Mouse (Mus musculus): ENCODE measurements around the gene Prdx6. TPM values are rescaled to one million over a fixed set of nuclear protein-coding genes. Genes with fewer than 3 reads are reported as not detected.

The Prdx6 gene
- polyA plus RNA-seq, 1 experiment: 63.8 TPM

DNA sequence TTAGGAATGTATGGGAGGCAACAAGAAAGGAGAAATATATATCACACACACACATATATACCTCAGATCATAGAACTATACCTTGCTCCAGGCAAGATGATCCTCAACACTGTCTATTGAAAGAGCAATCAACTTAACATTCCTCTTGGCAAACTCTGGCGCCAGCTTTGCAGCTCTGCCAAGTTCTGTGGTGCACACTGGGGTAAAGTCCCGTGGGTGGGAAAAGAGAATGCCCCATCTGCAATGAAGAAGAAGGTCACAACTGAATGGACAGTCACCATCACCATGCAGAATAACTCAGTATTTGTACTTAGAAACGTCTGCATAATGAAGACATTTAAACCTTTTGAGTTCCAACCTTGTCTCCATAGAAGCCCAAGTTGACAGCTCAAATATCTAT lies 3.8 kb downstream of the Prdx6 start:
- TF ChIP-seq CTCF (IDR thresholded peaks at IDR 0.05; ENCODE audit: borderline replicate concordance, control insufficient read depth, extremely low read depth, insufficient read depth, low read length, poor library complexity): no peak
- no peak for TF ChIP-seq POLR2A (IDR thresholded peaks at IDR 0.05; ENCODE audit: control insufficient read depth, extremely low read depth, insufficient read depth, low read length, poor library complexity)
- Histone ChIP-seq H3K4me3 (ENCODE audit: control insufficient read depth, insufficient read depth, low read length) (no peak overlapping the region), H3K27me3 (ENCODE audit: control insufficient read depth, insufficient read depth, low read length) (no peaks in the 10 kb centered on the region), H3K27ac (ENCODE audit: control insufficient read depth, insufficient read depth, low read length) (no peak overlapping the region), H3K36me3 (ENCODE audit: control insufficient read depth, insufficient read depth, low read length) (peaks cover 28% of the 10 kb centered on the region), H3K4me1 (replicated peaks; ENCODE audit: control insufficient read depth, insufficient read depth, low read length) (peaks cover 12% of the 10 kb centered on the region)
- DNase-seq: no peak
- WGBS: 93% methylated on average over 3 of the region's 3 CpGs

DNA sequence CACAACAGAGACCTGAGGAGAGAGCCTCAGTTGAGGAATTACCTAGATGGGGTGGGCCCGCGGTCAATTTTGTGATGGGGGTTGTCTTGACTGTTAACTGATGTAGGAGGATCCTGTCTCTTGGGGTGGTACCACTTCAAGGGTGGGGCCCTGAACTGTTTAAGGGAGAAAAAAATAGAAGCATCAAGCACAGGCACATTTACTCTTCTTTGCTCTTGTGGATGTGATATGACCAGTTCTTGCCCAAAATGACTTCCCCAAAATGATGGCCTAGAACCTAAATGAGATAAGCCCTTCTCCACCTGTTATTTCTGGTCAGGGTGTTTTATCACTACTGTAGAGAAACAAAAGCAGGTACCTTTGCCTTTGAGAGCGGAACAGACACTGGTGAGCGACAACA lies 13.3 kb downstream of the Prdx6 start:
- H3K4me1 ChIP-seq (replicated peaks; ENCODE audit: control insufficient read depth, insufficient read depth, low read length): no peaks in the 10 kb centered on the region
- DNase-seq: no peak
- H3K27me3 ChIP-seq (ENCODE audit: control insufficient read depth, insufficient read depth, low read length): no peaks in the 10 kb centered on the region
- peaks cover 29% of the 10 kb centered on the region for H3K36me3 ChIP-seq (ENCODE audit: control insufficient read depth, insufficient read depth, low read length)
- no peak overlapping the region for H3K27ac ChIP-seq (ENCODE audit: control insufficient read depth, insufficient read depth, low read length)
- H3K4me3 ChIP-seq (ENCODE audit: control insufficient read depth, insufficient read depth, low read length): no peak overlapping the region
- 98% methylated on average over 4 of the region's 4 CpGs for WGBS
- TF ChIP-seq POLR2A (IDR thresholded peaks at IDR 0.05; ENCODE audit: control insufficient read depth, extremely low read depth, insufficient read depth, low read length, poor library complexity): no peak
- no peak for TF ChIP-seq CTCF (IDR thresholded peaks at IDR 0.05; ENCODE audit: borderline replicate concordance, control insufficient read depth, extremely low read depth, insufficient read depth, low read length, poor library complexity)

DNA sequence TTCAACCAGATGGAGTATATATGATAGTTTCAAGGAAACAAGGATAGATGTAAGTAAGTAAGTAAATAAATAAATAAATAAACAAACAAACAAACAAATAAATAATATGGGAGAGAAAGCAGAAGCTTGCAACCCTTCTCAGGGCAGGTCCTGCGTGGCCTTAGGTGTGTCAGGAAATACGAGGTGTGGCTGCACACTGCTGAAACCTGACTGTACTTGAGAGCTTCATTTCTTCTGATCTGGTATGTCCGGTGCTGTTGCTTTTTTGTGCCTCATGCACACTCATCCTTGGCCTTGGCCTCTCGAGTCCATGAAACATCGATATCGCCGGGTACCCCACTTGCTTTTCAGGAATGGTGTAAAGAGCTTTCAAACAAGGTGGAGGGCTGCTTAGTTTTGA lies 13.7 kb downstream of the Prdx6 start:
- H3K27me3 ChIP-seq (ENCODE audit: control insufficient read depth, insufficient read depth, low read length): no peaks in the 10 kb centered on the region
- H3K36me3 ChIP-seq (ENCODE audit: control insufficient read depth, insufficient read depth, low read length): peaks cover 25% of the 10 kb centered on the region

DNA sequence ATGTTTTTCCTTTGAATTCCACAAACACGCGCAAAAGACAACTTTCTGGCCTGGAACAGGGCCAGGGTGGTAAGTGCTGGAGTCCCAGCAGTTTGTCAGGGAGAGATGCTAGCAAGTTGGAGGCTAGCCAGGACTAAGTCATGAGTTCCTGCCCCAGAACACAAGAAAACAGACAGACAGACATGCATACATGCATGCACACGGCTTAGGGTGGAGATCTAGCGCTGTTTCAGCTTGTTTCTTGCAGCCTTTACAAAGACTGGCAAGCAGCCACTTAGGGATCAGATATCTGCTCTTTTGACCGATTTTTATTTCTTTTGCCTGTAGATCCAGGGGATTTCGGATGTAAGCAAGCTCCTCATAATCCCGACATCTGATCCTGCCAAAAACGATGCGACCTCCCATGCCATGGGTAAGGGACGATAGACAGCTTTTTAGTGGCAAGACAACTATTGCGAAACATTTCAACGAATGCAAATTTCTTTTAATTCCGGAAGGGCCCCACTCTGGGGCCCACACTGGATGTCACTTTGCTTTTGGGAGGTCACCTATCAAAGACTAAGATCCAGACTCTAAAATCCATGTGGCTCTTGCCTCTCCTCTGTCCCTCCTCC lies 17.7 kb downstream of the Prdx6 start:
- TF ChIP-seq POLR2A (IDR thresholded peaks at IDR 0.05; ENCODE audit: control insufficient read depth, extremely low read depth, insufficient read depth, low read length, poor library complexity): no peak
- DNase-seq: no peak
- 0 out of 2 replicates have a peak, but pooled peaks cover 3% of the 10 kb centered on the region for H3K36me3 ChIP-seq (ENCODE audit: control insufficient read depth, insufficient read depth, low read length)
- H3K4me3 ChIP-seq (ENCODE audit: control insufficient read depth, insufficient read depth, low read length): no peak overlapping the region
- no peaks in the 10 kb centered on the region for H3K27me3 ChIP-seq (ENCODE audit: control insufficient read depth, insufficient read depth, low read length)
- WGBS: 90% methylated on average over 13 of the region's 13 CpGs
- no peaks in the 10 kb centered on the region for H3K4me1 ChIP-seq (replicated peaks; ENCODE audit: control insufficient read depth, insufficient read depth, low read length)
- no peak overlapping the region for H3K27ac ChIP-seq (ENCODE audit: control insufficient read depth, insufficient read depth, low read length)

More for the DNA sequence above, 13.7 kb downstream of the Prdx6 start:
- WGBS: 97% methylated on average over 7 of the region's 7 CpGs
- Histone ChIP-seq H3K27ac (ENCODE audit: control insufficient read depth, insufficient read depth, low read length) (no peak overlapping the region), H3K4me3 (ENCODE audit: control insufficient read depth, insufficient read depth, low read length) (no peak overlapping the region), H3K4me1 (replicated peaks; ENCODE audit: control insufficient read depth, insufficient read depth, low read length) (no peaks in the 10 kb centered on the region)
- no peak for TF ChIP-seq POLR2A (IDR thresholded peaks at IDR 0.05; ENCODE audit: control insufficient read depth, extremely low read depth, insufficient read depth, low read length, poor library complexity)
- TF ChIP-seq CTCF (IDR thresholded peaks at IDR 0.05; ENCODE audit: borderline replicate concordance, control insufficient read depth, extremely low read depth, insufficient read depth, low read length, poor library complexity): no peak
- DNase-seq: no peak

DNA sequence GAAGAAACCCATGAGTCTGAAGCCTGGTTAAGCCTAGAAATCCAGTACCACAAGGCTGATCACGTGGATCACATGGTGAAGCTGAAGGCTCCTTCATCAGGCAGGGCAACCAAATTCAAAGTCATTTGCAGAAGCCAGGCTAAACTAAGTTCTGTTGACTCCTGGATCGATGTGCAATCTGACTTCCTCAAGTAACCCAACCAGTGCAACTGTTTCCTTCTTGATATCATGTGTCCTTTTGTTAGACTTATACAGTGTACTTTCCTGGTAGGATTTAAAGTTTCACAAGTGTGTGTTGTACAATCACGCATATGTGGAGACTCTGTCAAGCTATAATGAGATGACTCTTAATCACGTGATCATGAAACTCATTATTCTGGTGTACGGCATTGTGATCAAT lies 18.8 kb downstream of the Prdx6 start:
- WGBS: 75% methylated on average over 5 of the region's 5 CpGs
- Histone ChIP-seq H3K27ac (ENCODE audit: control insufficient read depth, insufficient read depth, low read length) (no peak overlapping the region), H3K36me3 (ENCODE audit: control insufficient read depth, insufficient read depth, low read length) (no peaks in the 10 kb centered on the region), H3K4me1 (replicated peaks; ENCODE audit: control insufficient read depth, insufficient read depth, low read length) (no peaks in the 10 kb centered on the region), H3K4me3 (ENCODE audit: control insufficient read depth, insufficient read depth, low read length) (no peak overlapping the region), H3K27me3 (ENCODE audit: control insufficient read depth, insufficient read depth, low read length) (no peaks in the 10 kb centered on the region)
- DNase-seq: no peak
- no peak for TF ChIP-seq POLR2A (IDR thresholded peaks at IDR 0.05; ENCODE audit: control insufficient read depth, extremely low read depth, insufficient read depth, low read length, poor library complexity)
- TF ChIP-seq CTCF (IDR thresholded peaks at IDR 0.05; ENCODE audit: borderline replicate concordance, control insufficient read depth, extremely low read depth, insufficient read depth, low read length, poor library complexity): no peak

DNA sequence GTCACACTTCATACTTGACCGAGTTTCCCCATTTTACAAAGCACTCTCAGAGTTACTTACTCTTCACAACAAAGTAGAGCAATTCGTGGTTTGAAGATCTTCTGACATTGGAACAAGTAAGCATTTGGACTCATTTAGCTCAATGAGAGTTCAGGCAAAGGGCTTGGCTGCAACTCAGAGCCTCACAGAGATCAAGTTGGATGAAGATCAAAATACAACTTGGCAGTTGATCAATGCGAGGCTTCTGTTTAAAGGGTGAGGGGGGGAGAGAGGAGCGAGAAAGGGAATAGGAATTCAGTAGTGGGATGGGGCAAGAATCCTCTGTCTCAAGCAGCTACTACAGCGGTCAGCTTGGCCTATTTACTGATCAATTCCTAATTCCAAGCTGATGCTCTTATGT lies 26.2 kb downstream of the Prdx6 start:
- no peaks in the 10 kb centered on the region for H3K27me3 ChIP-seq (ENCODE audit: control insufficient read depth, insufficient read depth, low read length)
- WGBS: 67% methylated on average over 5 of the region's 5 CpGs

DNA sequence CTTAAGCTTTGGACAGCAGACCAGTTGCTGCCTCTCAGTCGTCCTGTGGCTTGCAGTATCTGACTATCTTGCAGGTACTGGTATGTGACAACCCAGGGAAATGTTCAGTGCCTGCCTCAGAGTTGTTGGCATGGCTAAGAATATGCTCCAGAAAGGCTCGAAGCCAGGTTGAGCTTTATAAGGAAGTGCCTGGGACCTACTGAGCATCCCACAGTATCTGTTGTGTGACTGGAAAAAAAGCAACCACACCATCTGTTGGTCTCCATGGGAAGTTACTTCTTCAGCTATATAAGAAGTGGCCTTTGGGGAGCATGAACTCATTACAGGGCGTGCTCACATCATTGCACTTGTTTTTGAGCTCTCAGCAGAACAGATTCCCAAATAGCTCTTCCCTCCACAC lies 31.2 kb downstream of the Prdx6 start:
- Histone ChIP-seq H3K27ac (ENCODE audit: control insufficient read depth, insufficient read depth, low read length) (no peak overlapping the region), H3K27me3 (ENCODE audit: control insufficient read depth, insufficient read depth, low read length) (no peaks in the 10 kb centered on the region), H3K4me1 (replicated peaks; ENCODE audit: control insufficient read depth, insufficient read depth, low read length) (no peaks in the 10 kb centered on the region), H3K36me3 (ENCODE audit: control insufficient read depth, insufficient read depth, low read length) (no peaks in the 10 kb centered on the region), H3K4me3 (ENCODE audit: control insufficient read depth, insufficient read depth, low read length) (no peak overlapping the region)
- WGBS: 67% methylated on average over 3 of the region's 3 CpGs
- no peak for DNase-seq
- TF ChIP-seq CTCF (IDR thresholded peaks at IDR 0.05; ENCODE audit: borderline replicate concordance, control insufficient read depth, extremely low read depth, insufficient read depth, low read length, poor library complexity): no peak
- TF ChIP-seq POLR2A (IDR thresholded peaks at IDR 0.05; ENCODE audit: control insufficient read depth, extremely low read depth, insufficient read depth, low read length, poor library complexity): no peak

More for the DNA sequence above, 26.2 kb downstream of the Prdx6 start:
- Histone ChIP-seq H3K27ac (ENCODE audit: control insufficient read depth, insufficient read depth, low read length) (no peak overlapping the region), H3K4me1 (replicated peaks; ENCODE audit: control insufficient read depth, insufficient read depth, low read length) (no peaks in the 10 kb centered on the region), H3K4me3 (ENCODE audit: control insufficient read depth, insufficient read depth, low read length) (no peak overlapping the region), H3K36me3 (ENCODE audit: control insufficient read depth, insufficient read depth, low read length) (no peaks in the 10 kb centered on the region)
- no peak for DNase-seq
- TF ChIP-seq POLR2A (IDR thresholded peaks at IDR 0.05; ENCODE audit: control insufficient read depth, extremely low read depth, insufficient read depth, low read length, poor library complexity): no peak
- no peak for TF ChIP-seq CTCF (IDR thresholded peaks at IDR 0.05; ENCODE audit: borderline replicate concordance, control insufficient read depth, extremely low read depth, insufficient read depth, low read length, poor library complexity)

Measured in thymus, adult 2 months (tissue).